Mouse (Mus musculus) forebrain, embryonic 11.5 days (tissue): ENCODE results near the gene Chrm4. TPM values are rescaled to one million over a fixed set of nuclear protein-coding genes. Genes with fewer than 3 reads are reported as not detected.

Experiments used
- ATAC-seq: fragments of 200-750 bp; cut with Nextera tagmentation; replicated peaks from 2 replicates; pipeline ENCODE4 v1.8.0; 2017; ENCODE audit warnings: moderate TSS enrichment; ENCODE audit not compliant: low FRiP score
- DNase-seq: peaks from one replicate; pipeline ENCODE4 v3.0.0-alpha.2; 2017; ENCODE audit warnings: low spot score
- H3K27ac ChIP-seq: fragments of 300-500 bp; sonication (generic); 2 replicates; pipeline ENCODE4 v1.5.1; 2014; ENCODE audit warnings: low read depth, low read length
- H3K27me3 ChIP-seq: fragments of 300-500 bp; sonication (generic); 2 replicates; pipeline ENCODE4 v1.6.1; 2014; ENCODE audit warnings: mild to moderate bottlenecking, low read length, mixed read lengths; ENCODE audit not compliant: control insufficient read depth, insufficient read depth
- H3K36me3 ChIP-seq: fragments of 300-500 bp; sonication (generic); 2 replicates; pipeline ENCODE4 v1.6.1; 2014; ENCODE audit warnings: mild to moderate bottlenecking, low read length, moderate library complexity, mixed read lengths; ENCODE audit not compliant: control insufficient read depth, insufficient read depth
- H3K4me1 ChIP-seq: fragments of 300-500 bp; sonication (generic); replicated peaks from 2 replicates; pipeline ENCODE4 v1.6.1; 2014; ENCODE audit warnings: low read length, mixed read lengths; ENCODE audit not compliant: control insufficient read depth, insufficient read depth
- H3K4me2 ChIP-seq: fragments of 300-500 bp; sonication (generic); 2 replicates; pipeline ENCODE4 v1.6.1; 2014; ENCODE audit warnings: low read depth, mild to moderate bottlenecking, low read length, moderate library complexity, mixed read lengths; ENCODE audit not compliant: severe bottlenecking
- H3K4me3 ChIP-seq: fragments of 300-500 bp; sonication (generic); 2 replicates; pipeline ENCODE4 v1.5.1; 2014; ENCODE audit warnings: low read depth, low read length
- H3K9ac ChIP-seq: fragments of 300-500 bp; sonication (generic); 2 replicates; pipeline ENCODE4 v1.6.1; 2014; ENCODE audit warnings: low read length
- H3K9me3 ChIP-seq: fragments of 300-500 bp; sonication (generic); 2 replicates; pipeline ENCODE4 v1.6.1; 2016; ENCODE audit warnings: low read length, mixed read lengths; ENCODE audit not compliant: control insufficient read depth
- WGBS: fragments of 180-500 bp; shearing (Covaris S2); extraction: QIAGEN DNeasy Blood & Tissue Kit; methylation state at CpG from one replicate; pipeline ENCODE4 v1.1.7; 2014; 5-methylcytosine and 5-hydroxymethylcytosine counted together
- polyA plus RNA-seq: library from polyadenylated mRNA; unstranded; fragments of >200 nt; fragmentation: Nextera tagmentation; extraction: Ambion mirVana; gene quantifications from 2 replicates; pipeline ENCODE4 v1.2.1, GENCODE M21; 2014

Chrm4 gene
- polyA plus RNA-seq, 1 experiment from 2014 or later: 0.47 TPM

GRCm38 (mm10) chr2:91927826-91928533, 931 bp downstream of the Chrm4 start:
- H3K27ac ChIP-seq: no peak overlapping the region
- WGBS: 46% methylated on average over 33 of the region's 34 CpGs
- peaks cover 21% of the 10 kb centered on the region for H3K4me1 ChIP-seq

GRCm38 (mm10) chr2:91928534-91929350, 1.7 kb downstream of the Chrm4 start:
- no peaks in the 10 kb centered on the region for H3K36me3 ChIP-seq
- peaks cover 9% of the 10 kb centered on the region for H3K27me3 ChIP-seq
- no peak overlapping the region for H3K27ac ChIP-seq
- no peak overlapping the region for H3K9ac ChIP-seq
- H3K4me1 ChIP-seq: peaks cover 23% of the 10 kb centered on the region
- WGBS: 76% methylated on average over 23 of the region's 23 CpGs
- H3K9me3 ChIP-seq: no peaks in the 10 kb centered on the region
- DNase-seq (no peak), ATAC-seq (no peak)
- H3K4me2 ChIP-seq: no peak overlapping the region
- H3K4me3 ChIP-seq: no peak overlapping the region

More at GRCm38 (mm10) chr2:91927826-91928533, 931 bp downstream of the Chrm4 start:
- Histone ChIP-seq H3K27me3 (peaks cover 17% of the 10 kb centered on the region), H3K4me3 (no peak overlapping the region), H3K4me2 (no peak overlapping the region), H3K36me3 (no peaks in the 10 kb centered on the region), H3K9me3 (no peaks in the 10 kb centered on the region), H3K9ac (no peak overlapping the region)
- ATAC-seq (no peak), DNase-seq (peak; percentile 90)

GRCm38 (mm10) chr2:91929455-91929854, 2.4 kb downstream of the Chrm4 start:
- Histone ChIP-seq H3K27me3 (peaks cover 4% of the 10 kb centered on the region), H3K9me3 (no peaks in the 10 kb centered on the region), H3K27ac (no peak overlapping the region), H3K9ac (no peak overlapping the region; the same call in 1 of the 2 replicates), H3K4me1 (peaks cover 22% of the 10 kb centered on the region), H3K4me2 (peak overlapping the region; percentile 89; the same call in 1 of the 2 replicates), H3K36me3 (no peaks in the 10 kb centered on the region), H3K4me3 (peak overlapping the region; percentile 81; the same call in 1 of the 2 replicates)
- no peak for DNase-seq
- ATAC-seq: no peak
- WGBS: 56% methylated on average over 3 of the region's 3 CpGs

- peak overlapping the region; percentile 99 for H3K9ac ChIP-seq
- H3K27ac ChIP-seq: peak overlapping the region; percentile 97; the same call in 1 of the 2 replicates
- peaks cover 22% of the 10 kb centered on the region for H3K4me1 ChIP-seq
- peak overlapping the region; percentile 81 for H3K4me3 ChIP-seq
- H3K4me2 ChIP-seq: peak overlapping the region; percentile 89
- H3K36me3 ChIP-seq: no peaks in the 10 kb centered on the region
- ATAC-seq (0 out of 2 replicates have a peak, but pooled peaks have one; percentile 10), DNase-seq (peak; percentile 86)
- WGBS: 4% methylated on average over 12 of the region's 12 CpGs
- H3K9me3 ChIP-seq: no peaks in the 10 kb centered on the region
- no peaks in the 10 kb centered on the region; the same call in 1 of the 2 replicates for H3K27me3 ChIP-seq
Measured at GRCm38 (mm10) chr2:91929936-91930335, 2.9 kb downstream of the Chrm4 start.

- peak overlapping the region; percentile 97 for H3K27ac ChIP-seq
- peak overlapping the region; percentile 99 for H3K9ac ChIP-seq
- peaks cover 22% of the 10 kb centered on the region for H3K4me1 ChIP-seq
- DNase-seq (peak; percentile 78), ATAC-seq (0 out of 2 replicates have a peak, but pooled peaks have one; percentile 1)
- H3K4me3 ChIP-seq: peak overlapping the region; percentile 81
- no peaks in the 10 kb centered on the region for H3K36me3 ChIP-seq
- H3K27me3 ChIP-seq: no peaks in the 10 kb centered on the region
- under 1% methylated on average over 23 of the region's 23 CpGs for WGBS
- H3K4me2 ChIP-seq: peak overlapping the region; percentile 89
- no peaks in the 10 kb centered on the region for H3K9me3 ChIP-seq
Measured at GRCm38 (mm10) chr2:91930761-91931291, 3.8 kb downstream of the Chrm4 start.

- H3K4me3 ChIP-seq: peak overlapping the region; percentile 81
- H3K27me3 ChIP-seq: no peaks in the 10 kb centered on the region
- peaks cover 22% of the 10 kb centered on the region for H3K4me1 ChIP-seq
- peak; percentile 82 for ATAC-seq
- no peaks in the 10 kb centered on the region for H3K9me3 ChIP-seq
- WGBS: 2% methylated on average over 48 of the region's 50 CpGs
- DNase-seq: peak; percentile 97
- H3K27ac ChIP-seq: peak overlapping the region; percentile 97
- peak overlapping the region; percentile 99 for H3K9ac ChIP-seq
- no peaks in the 10 kb centered on the region for H3K36me3 ChIP-seq
- H3K4me2 ChIP-seq: peak overlapping the region; percentile 89
Measured at GRCm38 (mm10) chr2:91931328-91932159, 4.5 kb downstream of the Chrm4 start.

- Histone ChIP-seq H3K27ac (peak within 1 kb of the TSS; percentile 97), H3K27me3 (no peaks in the 10 kb centered on the region), H3K4me3 (peak within 1 kb of the TSS; percentile 81), H3K4me2 (peak within 1 kb of the TSS; percentile 89), H3K4me1 (peaks cover 22% of the 10 kb centered on the region), H3K9me3 (no peaks in the 10 kb centered on the region), H3K36me3 (no peaks in the 10 kb centered on the region), H3K9ac (peak within 1 kb of the TSS; percentile 99)
- DNase-seq: peak; percentile 84
- ATAC-seq: peak; percentile 16
- WGBS: 1% methylated on average over 16 of the region's 16 CpGs
Measured at GRCm38 (mm10) chr2:91932160-91932711, 5.2 kb downstream of the Chrm4 start, which contains the start of gene Mdk. Gene Mdk (minus strand): TSS chr2:91932297.
